Mouse (Mus musculus): ENCODE data around the gene Fosl1. TPM values are rescaled to one million over a fixed set of nuclear protein-coding genes. Genes with fewer than 3 reads are reported as not detected.

The Fosl1 gene
- total RNA-seq, 1 experiment from 2014 or later, result 2.0 TPM

GRCm38 (mm10) chr19:5451766-5452165 is 4.4 kb downstream of the Fosl1 start:
- no peak for ATAC-seq (replicated peaks; ENCODE audit: insufficient number of reproducible peaks, low FRiP score, low TSS enrichment, poor library complexity, severe bottlenecking)

DNA sequence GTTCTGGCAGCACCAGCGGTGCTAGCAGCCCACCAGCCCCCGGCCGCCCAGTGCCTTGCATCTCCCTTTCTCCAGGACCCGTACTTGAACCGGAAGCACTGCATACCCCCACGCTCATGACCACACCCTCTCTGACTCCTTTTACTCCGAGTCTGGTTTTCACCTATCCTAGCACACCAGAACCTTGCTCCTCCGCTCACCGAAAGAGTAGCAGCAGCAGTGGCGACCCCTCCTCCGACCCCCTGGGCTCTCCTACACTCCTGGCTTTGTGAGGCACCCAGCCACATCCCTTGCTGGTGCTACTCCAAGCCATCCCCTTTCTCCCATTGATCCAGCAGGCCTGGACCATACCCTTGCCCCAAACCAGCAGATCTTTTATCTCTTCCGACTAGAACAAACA is 7.7 kb downstream of the Fosl1 start:
- no peak for ATAC-seq (replicated peaks; ENCODE audit: insufficient number of reproducible peaks, low FRiP score, low TSS enrichment, poor library complexity, severe bottlenecking)

DNA sequence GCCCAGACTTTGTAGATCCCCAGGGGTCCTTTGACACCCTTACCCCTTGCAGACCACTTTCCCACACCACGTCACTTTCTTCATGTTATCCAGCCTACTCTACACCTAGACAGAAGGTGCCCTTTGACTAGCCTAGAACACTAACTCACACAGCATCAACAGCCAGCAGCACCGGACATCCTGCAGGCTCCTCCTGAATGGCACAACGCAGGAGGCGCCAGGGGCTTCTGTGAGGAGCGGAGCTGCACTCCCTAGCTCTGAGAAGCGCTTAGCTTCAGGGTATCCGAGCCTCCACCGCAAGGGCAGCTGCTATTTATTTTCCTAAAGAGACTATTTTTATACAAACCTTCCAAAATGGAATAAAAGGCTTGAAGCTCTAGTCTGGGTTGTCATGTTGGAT is 8.2 kb downstream of the Fosl1 start:
- no peak for ATAC-seq (replicated peaks; ENCODE audit: insufficient number of reproducible peaks, low FRiP score, low TSS enrichment, poor library complexity, severe bottlenecking)

- ATAC-seq (replicated peaks; ENCODE audit: insufficient number of reproducible peaks, low FRiP score, low TSS enrichment, poor library complexity, severe bottlenecking), result no peak
Observed at GRCm38 (mm10) chr19:5456241-5456921, 9.0 kb downstream of the Fosl1 start.

DNA sequence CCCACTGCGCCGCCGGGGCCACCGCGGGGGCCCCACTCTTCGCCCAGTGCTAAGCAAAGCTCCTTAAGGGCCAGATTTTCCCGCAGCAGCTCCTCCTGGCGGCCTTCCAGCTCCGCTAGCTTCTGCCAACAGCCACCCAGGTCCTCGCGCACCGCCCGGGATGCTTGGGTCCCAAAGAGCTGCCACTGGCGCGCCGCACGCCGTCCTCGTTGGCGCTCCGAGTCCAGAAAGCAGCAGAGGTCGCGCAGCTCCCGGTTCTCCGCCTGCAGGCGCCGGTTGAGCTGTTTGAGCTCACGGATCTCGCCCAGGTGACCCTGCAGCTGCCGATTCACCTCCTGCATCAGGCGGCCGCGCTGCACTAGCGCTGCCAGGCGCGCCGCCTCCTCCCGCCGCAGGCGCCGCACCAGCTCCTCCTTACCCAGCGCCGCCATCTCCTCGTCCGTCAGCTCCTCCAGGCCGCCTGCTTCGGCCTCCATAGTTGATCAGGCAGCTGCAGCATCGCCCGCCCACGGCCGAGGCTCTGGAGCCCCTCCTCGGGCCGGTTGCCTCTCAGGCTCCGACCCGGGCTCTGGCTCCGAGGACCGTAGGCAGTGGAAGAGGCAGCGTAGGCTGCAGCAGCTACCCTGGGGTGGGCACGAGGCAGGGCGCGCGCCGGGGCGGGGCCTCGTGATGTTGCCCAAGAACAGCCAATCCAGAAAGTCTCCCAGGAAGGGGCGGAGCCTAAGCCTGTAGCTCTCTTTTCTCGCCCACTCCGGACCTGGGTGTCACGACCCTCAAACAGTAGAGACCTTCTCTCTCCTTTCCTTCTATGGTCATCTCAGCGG is 9.8 kb downstream of the Fosl1 start:
- ATAC-seq (replicated peaks; ENCODE audit: insufficient number of reproducible peaks, low FRiP score, low TSS enrichment, poor library complexity, severe bottlenecking), result peak; percentile 71

DNA sequence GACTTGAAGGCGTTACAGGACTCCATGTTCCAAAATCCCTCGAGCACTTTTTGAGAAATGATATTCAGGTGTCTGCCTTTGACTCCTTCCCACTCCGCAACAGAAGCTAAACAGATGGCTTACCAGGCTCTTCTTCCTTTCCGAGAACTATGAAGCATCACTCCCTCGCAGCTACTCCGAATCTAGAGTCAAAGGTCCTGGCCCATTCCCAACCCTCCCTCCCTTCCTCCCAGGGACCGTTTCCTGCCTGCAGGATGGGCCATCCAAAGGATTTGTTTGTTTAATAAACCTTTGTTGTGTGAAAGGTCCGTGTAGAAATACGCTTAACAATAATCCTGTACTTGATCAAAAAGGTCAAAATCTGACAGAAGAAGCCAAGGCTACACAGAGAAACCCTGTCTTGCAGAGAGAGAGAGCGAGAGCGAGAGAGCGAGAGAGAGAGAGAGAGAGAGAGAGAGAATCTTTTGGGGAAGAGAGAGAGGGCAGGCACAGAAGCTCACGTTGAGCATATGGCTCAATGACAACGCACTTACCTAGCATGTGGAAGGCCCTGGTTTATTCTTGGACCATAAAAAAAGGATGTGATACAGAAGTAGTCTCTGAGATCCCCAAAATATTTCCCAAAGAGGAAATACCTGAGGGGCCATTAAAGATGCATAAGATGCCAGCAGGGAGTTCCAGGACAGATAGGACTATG is 10.5 kb downstream of the Fosl1 start, which contains the start of gene Ccdc85b:
Ccdc85b (minus strand) TSS at position 149 of the 697 bp plus-strand sequence.
- no peak for ATAC-seq (replicated peaks; ENCODE audit: insufficient number of reproducible peaks, low FRiP score, low TSS enrichment, poor library complexity, severe bottlenecking)

GRCm38 (mm10) chr19:5459019-5459418 is 11.7 kb downstream of the Fosl1 start:
- ATAC-seq (replicated peaks; ENCODE audit: insufficient number of reproducible peaks, low FRiP score, low TSS enrichment, poor library complexity, severe bottlenecking), result no peak

GRCm38 (mm10) chr19:5459896-5460295 is 12.5 kb downstream of the Fosl1 start:
- no peak for ATAC-seq (replicated peaks; ENCODE audit: insufficient number of reproducible peaks, low FRiP score, low TSS enrichment, poor library complexity, severe bottlenecking)

DNA sequence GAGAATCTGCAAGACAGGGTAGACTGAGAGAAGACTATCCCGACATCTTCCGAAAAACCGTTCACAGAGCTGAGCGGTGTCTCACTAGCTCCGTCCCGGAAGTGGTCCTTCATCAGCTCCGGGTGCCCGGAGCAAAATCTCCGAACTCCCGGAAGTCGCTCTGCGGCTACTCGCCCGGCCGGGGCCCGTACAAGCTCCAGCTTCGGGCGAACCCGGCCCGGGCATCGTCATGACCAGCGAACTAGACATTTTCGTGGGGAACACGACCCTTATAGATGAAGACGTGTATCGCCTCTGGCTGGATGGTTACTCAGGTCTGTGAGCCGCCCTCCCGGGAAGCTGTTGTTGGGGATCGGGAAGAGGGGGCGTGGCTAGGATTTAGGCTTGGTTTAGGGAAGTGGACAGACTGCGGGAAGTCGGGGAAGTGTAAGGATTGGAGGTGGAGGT is 13.1 kb downstream of the Fosl1 start, which contains the start of gene Fibp:
Fibp (plus strand) TSS at position 151 of the 447 bp plus-strand sequence.
- ATAC-seq (replicated peaks; ENCODE audit: insufficient number of reproducible peaks, low FRiP score, low TSS enrichment, poor library complexity, severe bottlenecking), result peak; percentile 72

DNA sequence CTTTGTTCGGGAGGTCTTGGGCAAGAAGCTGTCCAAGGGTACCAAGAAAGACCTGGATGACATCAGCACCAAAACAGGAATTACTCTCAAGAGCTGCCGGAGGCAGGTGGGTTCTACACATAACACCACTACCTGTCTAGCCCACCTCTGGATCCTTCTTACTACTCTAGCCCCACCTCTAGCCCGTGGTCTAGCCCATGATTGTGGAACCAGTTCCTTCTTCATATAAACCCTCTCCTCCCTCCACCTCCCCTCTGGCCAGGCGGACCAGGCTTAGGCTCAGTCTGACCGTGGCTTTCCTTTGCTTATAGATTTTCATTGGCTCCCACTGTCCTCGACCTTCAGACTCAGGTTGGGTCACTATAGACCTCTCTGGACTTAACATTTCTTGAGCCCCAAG is 14.1 kb downstream of the Fosl1 start:
- ATAC-seq (replicated peaks; ENCODE audit: insufficient number of reproducible peaks, low FRiP score, low TSS enrichment, poor library complexity, severe bottlenecking), result no peak

DNA sequence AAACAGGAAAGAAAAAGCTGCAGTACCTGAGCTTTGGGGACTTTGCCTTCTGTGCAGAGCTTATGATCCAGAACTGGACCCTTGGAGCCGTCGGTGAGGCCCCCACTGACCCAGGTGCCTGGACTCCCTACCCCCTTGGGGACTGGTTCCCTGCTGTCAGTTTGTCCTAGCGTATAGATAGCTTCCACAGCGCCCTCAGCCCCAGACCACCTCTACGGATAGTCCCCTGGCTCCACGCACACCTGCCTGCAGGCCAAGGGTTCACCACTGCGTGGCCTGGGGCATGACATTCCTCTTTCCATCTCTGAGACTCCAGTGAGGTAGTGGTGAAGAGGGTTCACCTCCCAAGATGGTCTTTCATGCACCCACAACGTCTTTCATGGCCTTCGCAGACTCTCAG is 15.9 kb downstream of the Fosl1 start:
- no peak for ATAC-seq (replicated peaks; ENCODE audit: insufficient number of reproducible peaks, low FRiP score, low TSS enrichment, poor library complexity, severe bottlenecking)

DNA sequence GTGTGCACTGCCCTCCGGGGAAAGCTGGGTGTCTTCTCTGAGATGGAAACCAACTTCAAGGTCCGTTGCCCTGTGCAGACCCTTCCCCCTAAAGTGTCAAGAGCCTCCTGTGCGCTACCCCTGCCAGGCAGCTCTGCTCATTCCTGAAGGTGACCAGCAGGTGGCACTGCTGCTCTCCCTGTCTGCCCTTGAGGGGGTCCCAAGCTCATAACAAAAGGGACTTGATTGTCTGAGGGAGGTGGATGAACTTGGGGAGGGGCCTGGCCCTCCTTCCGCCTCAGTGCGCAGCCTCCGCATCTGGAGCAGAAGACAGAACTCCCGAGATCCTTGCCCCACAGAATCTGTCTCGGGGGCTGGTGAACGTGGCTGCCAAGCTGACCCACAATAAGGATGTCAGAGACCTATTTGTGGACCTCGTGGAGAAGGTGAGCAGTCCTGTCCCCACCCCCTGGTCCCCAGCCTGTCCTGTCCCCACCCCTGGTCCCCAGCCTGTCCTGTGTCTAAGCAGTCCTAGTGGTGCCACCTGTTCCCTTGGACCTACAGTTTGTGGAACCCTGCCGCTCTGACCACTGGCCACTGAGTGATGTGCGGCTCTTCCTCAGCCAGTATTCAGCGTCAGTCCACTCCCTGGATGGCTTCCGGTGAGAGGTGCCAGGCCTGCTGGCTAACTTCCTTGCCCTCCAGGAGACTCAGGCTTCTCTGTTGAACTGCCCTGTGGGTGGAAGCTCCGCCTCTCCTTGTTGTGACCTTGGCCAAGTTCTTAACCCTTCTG is 16.6 kb downstream of the Fosl1 start:
- ATAC-seq (replicated peaks; ENCODE audit: insufficient number of reproducible peaks, low FRiP score, low TSS enrichment, poor library complexity, severe bottlenecking), result 0 out of 2 replicates have a peak, but pooled peaks have one; percentile 28

DNA sequence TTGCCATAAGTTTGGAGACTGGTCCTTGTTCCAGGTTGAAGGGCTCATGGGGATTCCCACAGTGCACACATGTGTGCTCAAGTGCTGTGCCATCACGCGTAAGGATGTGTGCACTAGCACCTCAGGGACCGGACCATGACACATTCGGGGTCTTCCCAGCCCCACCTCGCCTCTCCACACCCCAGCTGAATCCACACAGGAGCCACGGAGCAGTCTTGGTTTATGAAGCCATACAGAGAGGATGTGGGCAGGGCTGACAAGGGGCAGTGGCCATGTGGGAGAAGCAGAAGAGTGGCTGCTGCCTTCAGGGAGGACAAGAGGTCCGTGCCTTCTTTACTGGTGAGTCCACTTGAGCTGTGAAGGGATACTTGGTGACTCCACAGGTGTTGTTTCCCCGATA is 17.7 kb downstream of the Fosl1 start:
- no peak for ATAC-seq (replicated peaks; ENCODE audit: insufficient number of reproducible peaks, low FRiP score, low TSS enrichment, poor library complexity, severe bottlenecking)

DNA sequence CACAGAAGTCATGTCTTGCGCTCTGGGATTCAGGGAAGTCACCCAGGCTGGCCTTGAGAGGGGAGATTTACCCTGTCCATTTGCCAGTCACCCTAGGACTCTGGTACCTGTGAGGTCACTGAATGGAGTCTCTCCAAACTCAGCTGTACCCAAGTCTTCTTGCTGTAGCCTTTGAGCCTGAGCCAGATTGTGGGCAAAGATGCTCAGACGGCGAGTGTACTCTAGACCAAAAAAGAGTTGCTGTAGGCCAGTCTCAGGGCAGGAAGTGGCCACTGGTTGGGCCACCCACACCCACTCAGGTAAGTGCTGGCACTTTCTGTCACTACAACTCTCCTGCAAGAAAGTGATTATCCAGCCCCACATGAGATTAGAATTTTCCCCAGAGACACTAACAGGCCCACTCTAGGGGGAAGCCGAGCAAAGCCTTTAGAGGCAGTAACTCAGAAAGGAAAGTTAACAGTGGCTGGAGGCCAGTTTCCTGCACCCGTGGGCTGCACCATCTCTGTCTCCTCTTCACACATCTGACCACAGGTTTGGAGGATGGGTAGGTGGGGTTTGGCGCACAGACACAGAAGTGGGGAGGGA is 19.7 kb downstream of the Fosl1 start:
- no peak for ATAC-seq (replicated peaks; ENCODE audit: insufficient number of reproducible peaks, low FRiP score, low TSS enrichment, poor library complexity, severe bottlenecking)

DNA sequence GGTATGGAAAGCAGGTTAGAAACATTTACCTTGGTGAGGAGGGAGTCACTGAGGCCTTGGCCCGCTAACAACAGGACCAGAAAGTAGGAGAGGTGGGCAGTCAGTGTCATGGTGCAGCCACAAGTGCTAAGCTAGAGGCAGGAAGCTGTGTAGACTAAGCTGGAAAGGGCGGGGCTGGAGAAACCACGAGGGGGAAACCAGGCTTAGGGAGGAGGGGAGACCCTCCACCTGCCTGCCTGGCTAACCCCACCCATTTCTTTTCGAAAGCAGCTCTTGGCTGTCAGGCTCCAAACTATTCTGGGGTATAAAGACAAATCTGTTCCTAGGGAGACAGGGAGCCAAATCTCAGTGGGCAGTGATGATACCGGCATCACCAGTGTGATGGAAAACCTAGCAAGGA is 21.0 kb downstream of the Fosl1 start, which contains the start of gene Ctsw:
Ctsw (minus strand) TSS at position 134 of the 400 bp plus-strand sequence.
- ATAC-seq (replicated peaks; ENCODE audit: insufficient number of reproducible peaks, low FRiP score, low TSS enrichment, poor library complexity, severe bottlenecking), result no peak

DNA sequence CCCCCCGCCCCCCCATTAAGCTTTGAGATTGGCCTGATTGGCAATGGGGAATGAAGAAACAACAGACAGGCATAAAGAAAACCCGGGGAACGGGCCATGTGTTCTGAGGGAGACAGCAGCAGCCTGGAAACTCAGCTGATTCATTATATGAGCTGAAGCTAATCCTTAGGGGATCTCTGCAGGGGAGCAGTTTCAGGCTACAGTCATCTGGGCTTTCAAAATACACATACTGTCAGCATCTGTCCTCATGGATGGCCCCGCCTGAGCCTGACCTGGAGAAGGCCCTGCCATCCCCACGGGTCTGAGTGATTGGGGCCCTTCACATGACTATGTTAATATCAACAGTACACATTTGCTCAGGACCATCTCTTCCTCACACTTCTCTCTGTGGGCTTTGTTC is 24.5 kb downstream of the Fosl1 start:
- no peak for ATAC-seq (replicated peaks; ENCODE audit: insufficient number of reproducible peaks, low FRiP score, low TSS enrichment, poor library complexity, severe bottlenecking)

- ATAC-seq (replicated peaks; ENCODE audit: insufficient number of reproducible peaks, low FRiP score, low TSS enrichment, poor library complexity, severe bottlenecking), result no peak
Observed at GRCm38 (mm10) chr19:5472857-5473256, 25.5 kb downstream of the Fosl1 start.

GRCm38 (mm10) chr19:5473720-5474119 is 26.4 kb downstream of the Fosl1 start, which contains the start of gene Efemp2:
Gene Efemp2 (plus strand): TSS chr19:5473954.
- ATAC-seq (replicated peaks; ENCODE audit: insufficient number of reproducible peaks, low FRiP score, low TSS enrichment, poor library complexity, severe bottlenecking), result peak; percentile 40; the same call in 1 of the 2 replicates
